Mouse (Mus musculus) spleen, embryonic (tissue): Measurements from ENCODE around the gene Il4i1.

ENCODE experiments used
- CTCF ChIA-PET: fragments of 350-600 bp; sonication (Branson Sonifier 250); formaldehyde crosslinking; loops from one replicate; lab custom pipeline; 2022; lab: Charles Lee

The Il4i1 gene

GRCm38 (mm10) chr7:44888256-44889105 is 72.3 kb downstream of the Il4i1 start:
- CTCF ChIA-PET = no interaction called here

GRCm38 (mm10) chr7:44890180-44890579 is 74.0 kb downstream of the Il4i1 start:
- CTCF ChIA-PET = no interaction called here
